Mouse (Mus musculus) subcutaneous adipose tissue, adult 2 months (tissue): Measurements from ENCODE around the gene Tmie. TPM values are rescaled to one million over a fixed set of nuclear protein-coding genes. Genes with fewer than 3 reads are reported as not detected.

Source experiments
- polyA plus RNA-seq: library from polyadenylated mRNA; depleted of rRNA; stranded (reverse); fragments of >200 nt; gene quantifications from 2 replicates; pipeline ENCODE4 v1.2.3, GENCODE M21; 2012; ENCODE audit warnings: low replicate concordance; rRNA removed

Gene Tmie
- 2.2 and 3.2 TPM in 2 replicates for polyA plus RNA-seq

GRCm38 (mm10) chr9:110879998-110880561 is at the start of gene Tmie:
TSS of gene Tmie (minus strand) at chr9:110880113.

DNA sequence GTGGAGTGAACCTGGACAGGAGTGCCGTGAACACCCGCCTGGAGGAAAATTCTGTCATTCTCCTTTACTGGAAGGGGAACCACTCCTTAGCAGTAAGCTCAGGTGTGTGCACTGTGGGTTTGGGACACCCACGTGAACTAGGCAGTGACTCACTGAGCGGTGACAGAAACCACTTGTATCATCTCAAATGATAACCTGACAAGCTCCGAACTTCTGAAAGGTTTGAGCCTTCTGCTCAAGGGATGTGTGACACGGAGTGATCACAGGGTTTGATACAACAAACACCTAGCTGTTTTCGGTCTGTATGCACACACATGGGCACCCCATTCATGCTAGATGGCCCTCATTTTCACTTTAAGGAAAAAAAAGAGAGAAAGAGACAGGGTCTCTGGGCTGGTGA is 36.9 kb upstream of the Tmie start, which contains the start of gene Fam240a:
Fam240a (minus strand) TSS at position 76 of the 400 bp plus-strand sequence.

DNA sequence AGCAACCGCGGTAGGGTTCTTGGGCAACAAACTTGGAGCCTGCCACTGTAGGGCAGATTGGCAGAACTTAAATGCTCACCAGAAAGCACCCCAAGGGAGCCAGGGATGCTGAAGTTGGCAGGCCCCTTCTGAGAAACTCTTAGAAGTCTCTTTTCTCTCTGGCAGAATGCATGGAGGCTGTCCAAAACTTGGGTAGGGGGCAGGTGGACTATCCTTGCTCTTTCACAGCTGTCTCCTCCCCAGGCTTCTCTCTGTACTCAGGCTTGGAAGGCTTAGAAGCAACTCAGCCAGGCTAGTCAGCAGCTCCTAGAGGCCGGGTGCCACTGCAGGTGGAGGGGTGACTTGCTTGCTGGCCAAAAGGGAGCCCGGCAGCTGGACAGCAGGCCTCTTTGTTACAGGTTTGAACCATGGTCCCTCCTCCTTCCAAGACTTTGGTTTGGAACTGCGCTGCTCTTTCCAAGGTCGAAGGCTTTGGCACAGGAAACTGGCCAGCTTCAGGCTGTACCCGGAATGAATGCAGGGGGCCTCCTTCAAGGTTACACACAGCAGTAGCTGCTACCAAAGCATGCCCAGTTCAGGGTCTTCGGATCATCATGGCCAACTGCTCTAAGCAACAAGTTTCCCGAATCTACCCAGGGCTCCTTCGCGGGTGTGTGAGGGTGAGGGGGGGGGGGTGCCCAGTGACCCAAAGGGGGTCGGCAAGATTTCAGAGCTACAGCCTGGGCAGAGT is 557 bp downstream of the Tmie start, which contains the start of gene Als2cl:
Als2cl (plus strand) TSS at position 680 of the 730 bp plus-strand sequence.

GRCm38 (mm10) chr9:110857781-110858472 is 22.0 kb downstream of the Tmie start, which contains the start of gene Prss50:
TSS of gene Prss50 (plus strand) at chr9:110857967.

DNA sequence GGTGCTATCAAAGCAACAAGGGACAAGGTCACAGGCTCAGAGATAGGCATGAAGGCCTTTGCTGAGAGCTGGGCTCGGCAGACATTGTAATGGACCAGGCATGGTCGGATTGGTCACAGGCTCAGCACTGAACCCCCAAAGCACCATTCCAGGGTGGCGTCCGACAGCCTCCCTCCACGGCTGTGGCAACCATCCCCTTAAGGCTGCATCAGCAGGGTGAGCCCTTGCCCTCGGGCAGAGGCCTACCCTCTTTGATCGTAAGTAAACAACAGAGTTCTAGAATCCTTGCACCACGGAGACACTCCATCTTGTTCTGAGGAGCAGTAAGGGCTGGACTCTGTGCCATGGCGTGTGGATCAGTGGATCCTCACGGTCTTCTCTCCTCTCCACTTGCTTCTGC is 35.7 kb downstream of the Tmie start, which contains the start of gene Prss46:
Prss46 (plus strand) TSS at position 301 of the 400 bp plus-strand sequence.

DNA sequence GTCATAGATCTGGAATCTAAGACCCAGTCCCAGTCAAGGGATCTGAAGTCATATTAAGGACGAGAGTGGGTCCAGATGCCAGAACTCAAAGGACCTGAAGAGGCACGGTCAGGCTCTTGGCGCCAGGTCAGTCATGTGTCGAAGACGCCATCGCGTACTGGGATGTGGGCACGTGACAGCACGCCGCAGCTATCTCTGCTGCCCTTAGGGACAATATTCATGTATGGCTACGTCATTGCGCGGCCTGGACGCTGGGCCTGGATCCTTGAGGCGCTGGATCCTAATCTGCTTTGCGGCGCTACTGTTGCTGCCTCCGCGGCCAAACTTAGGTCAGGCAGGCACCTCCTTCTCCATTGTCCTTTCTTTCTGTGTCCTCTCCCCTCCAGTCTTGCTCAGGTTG is 45.5 kb downstream of the Tmie start, which contains the start of gene Prss45:
Prss45 (plus strand) TSS at position 178 of the 400 bp plus-strand sequence.

DNA sequence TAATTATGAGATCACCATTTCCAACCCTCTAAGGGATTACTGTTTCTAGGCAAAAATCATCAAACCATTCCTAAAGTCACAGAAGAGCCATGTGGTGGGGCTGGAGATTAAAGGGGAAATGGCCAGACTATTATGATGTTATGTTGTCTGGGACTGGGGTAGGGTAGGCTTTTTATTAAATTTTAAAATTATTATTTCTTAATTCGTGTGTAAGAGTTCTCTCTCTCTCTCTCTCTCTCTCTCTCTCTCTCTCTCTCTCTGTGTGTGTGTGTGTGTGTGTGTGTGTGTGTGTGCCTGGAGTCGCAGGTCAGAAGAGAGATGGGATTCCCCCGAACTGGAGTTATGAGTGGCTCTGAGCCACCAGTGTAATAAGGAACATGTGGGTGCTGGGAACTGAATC is 53.5 kb downstream of the Tmie start, which contains the start of gene Prss43:
Prss43 (plus strand) TSS at position 301 of the 400 bp plus-strand sequence.

Other genes with a start within 250 kb of the Tmie start
- 27.7 and 35.7 TPM in 2 replicates for gene Nbeal2, start 226.0 kb downstream of the Tmie start, polyA plus RNA-seq
- 72.6 and 80.9 TPM in 2 replicates for gene Ccdc12, start 223.6 kb downstream of the Tmie start, polyA plus RNA-seq
- 0.70 and 1.2 TPM in 2 replicates for gene Myl3, start 138.3 kb downstream of the Tmie start, polyA plus RNA-seq
- 100 and 195 TPM in 2 replicates for gene Pth1r, start 133.0 kb downstream of the Tmie start, polyA plus RNA-seq
- not detected in 2 replicates for gene Prss42, start 81.9 kb downstream of the Tmie start, polyA plus RNA-seq
- gene Prss44, start 66.1 kb downstream of the Tmie start, polyA plus RNA-seq, result not detected in 2 replicates
- gene Prss43, start 53.4 kb downstream of the Tmie start, polyA plus RNA-seq, result not detected in 2 replicates
- 0.10 TPM in 1 of 2 replicates, not detected in the other for gene Prss45, start 45.5 kb downstream of the Tmie start, polyA plus RNA-seq
- gene Prss46, start 35.6 kb downstream of the Tmie start, polyA plus RNA-seq, result not detected in 2 replicates
- not detected in 2 replicates for gene Prss50, start 22.1 kb downstream of the Tmie start, polyA plus RNA-seq
- 52.9 TPM in 2 replicates for gene Als2cl, start 243 bp downstream of the Tmie start, polyA plus RNA-seq
- not detected in 2 replicates for gene Fam240a, start 36.7 kb upstream of the Tmie start, polyA plus RNA-seq
- gene Tdgf1, start 66.0 kb upstream of the Tmie start, polyA plus RNA-seq, result not detected in 2 replicates
- gene Lrrc2, start 71.4 kb upstream of the Tmie start, polyA plus RNA-seq, result not detected in 2 replicates
- 6.2 and 23.4 TPM in 2 replicates for gene Rtp3, start 110.5 kb upstream of the Tmie start, polyA plus RNA-seq
- 0.29 and 68.2 TPM in 2 replicates for gene Ltf, start 139.2 kb upstream of the Tmie start, polyA plus RNA-seq
- 6.7 and 9.0 TPM in 2 replicates for gene Ccrl2, start 177.4 kb upstream of the Tmie start, polyA plus RNA-seq
- 12.6 and 17.2 TPM in 2 replicates for gene Lrrfip2, start 237.5 kb upstream of the Tmie start, polyA plus RNA-seq